Mouse (Mus musculus) CH12.LX (cell line): ENCODE results near the gene Eps15l1. TPM values are rescaled to one million over a fixed set of nuclear protein-coding genes. Genes with fewer than 3 reads are reported as not detected.
A peak's percentile ranks its signal among the peaks of the same experiment; 100 is the strongest.

Experiments used
- DNase-seq: peaks from one replicate; pipeline ENCODE4 v3.0.0-alpha.2; 2013; ENCODE audit errors: extremely low read depth
- H3K27ac ChIP-seq: 2 replicates; pipeline ENCODE4 v1.5.1; 2012; ENCODE audit warnings: low read depth, mild to moderate bottlenecking, control low read depth, moderate library complexity; ENCODE audit not compliant: insufficient read depth
- H3K27me3 ChIP-seq: replicated peaks from 2 replicates; pipeline ENCODE3; 2012; ENCODE audit warnings: inconsistent platforms
- H3K36me3 ChIP-seq, 2 experiments: replicated peaks in 1 of 2; 2 replicates each; pipeline versions ENCODE3 to v1.6.1; 2012; ENCODE audit warnings: inconsistent platforms in 1 of 2, low read length in 1 of 2, mild to moderate bottlenecking in 1 of 2, mixed read lengths in 1 of 2, moderate library complexity in 1 of 2; ENCODE audit not compliant: control insufficient read depth in 1 of 2, insufficient read depth in 1 of 2
- H3K4me1 ChIP-seq, 2 experiments: 2 replicates each; pipeline ENCODE4 v1.6.1; 2012; ENCODE audit warnings: inconsistent platforms in 1 of 2, moderate library complexity in 1 of 2; ENCODE audit not compliant: insufficient read depth in 2 of 2, control insufficient read depth in 1 of 2
- H3K4me2 ChIP-seq: 2 replicates; pipeline ENCODE4 v1.6.1; 2012; ENCODE audit warnings: low read depth, mild to moderate bottlenecking, control low read depth; ENCODE audit not compliant: poor library complexity, insufficient read depth, severe bottlenecking
- H3K4me3 ChIP-seq, 3 experiments: fragments of 150-350 bp in 1 of 3; sonication (generic) in 1 of 3; replicated peaks in 1 of 3; 2 replicates each; pipeline versions ENCODE3 to v1.5.1; 2011 to 2012; ENCODE audit warnings: low read depth in 2 of 3, low read length in 2 of 3, mild to moderate bottlenecking in 2 of 3, moderate library complexity in 2 of 3, control low read depth in 1 of 3, improper control_type of control experiment in 1 of 3, inconsistent platforms in 1 of 3, mixed read lengths in 1 of 3; ENCODE audit not compliant: poor library complexity in 1 of 3
- H3K79me2 ChIP-seq: replicated peaks from 2 replicates; pipeline ENCODE4 v1.6.1; 2012; ENCODE audit warnings: mild to moderate bottlenecking, moderate library complexity; ENCODE audit not compliant: control insufficient read depth, poor library complexity, insufficient read depth, severe bottlenecking; ENCODE audit errors: extremely low read depth
- H3K9ac ChIP-seq: 2 replicates; pipeline ENCODE4 v1.6.1; 2012; ENCODE audit warnings: low read depth, mild to moderate bottlenecking, control low read depth, moderate library complexity; ENCODE audit not compliant: insufficient read depth
- H3K9me3 ChIP-seq: replicated peaks from 2 replicates; pipeline ENCODE3; 2012; ENCODE audit warnings: low read length, inconsistent platforms, mixed read lengths
- CHD1 ChIP-seq: IDR thresholded peaks from 2 replicates; pipeline ENCODE4 v1.6.1; 2012; ENCODE audit warnings: low read depth, low read length, improper control_type of control experiment, inconsistent platforms
- CHD2 ChIP-seq: IDR thresholded peaks from 2 replicates; pipeline ENCODE4 v1.6.1; 2011; ENCODE audit warnings: low read length, improper control_type of control experiment
- E2F4 ChIP-seq: IDR thresholded peaks from 2 replicates; pipeline ENCODE4 v1.6.1; 2011; ENCODE audit warnings: low read depth, low read length, improper control_type of control experiment; ENCODE audit not compliant: insufficient replicate concordance
- ELF1 ChIP-seq: IDR thresholded peaks from 2 replicates; pipeline ENCODE4 v1.6.1; 2014; ENCODE audit warnings: low read depth, mild to moderate bottlenecking, inconsistent platforms, low read length, improper control_type of control experiment
- ETS1 ChIP-seq: conservative IDR thresholded peaks from 2 replicates; pipeline ENCODE4 v1.6.1; 2012; ENCODE audit warnings: low read depth, mild to moderate bottlenecking, inconsistent platforms, low read length, improper control_type of control experiment, moderate library complexity
- GABPA ChIP-seq: IDR thresholded peaks from 2 replicates; pipeline ENCODE4 v1.6.1; 2012; ENCODE audit warnings: low read depth, low read length, improper control_type of control experiment, inconsistent platforms; ENCODE audit not compliant: insufficient replicate concordance
- JUND ChIP-seq: conservative IDR thresholded peaks from 2 replicates; pipeline ENCODE4 v1.6.1; 2011; ENCODE audit warnings: low read depth, low read length, improper control_type of control experiment
- MAFK ChIP-seq: IDR thresholded peaks from 2 replicates; pipeline ENCODE4 v1.6.1; 2011; ENCODE audit warnings: low read length, improper control_type of control experiment; ENCODE audit not compliant: insufficient replicate concordance
- MAX ChIP-seq: IDR thresholded peaks from 2 replicates; pipeline ENCODE4 v1.6.1; 2011; ENCODE audit warnings: low read length, improper control_type of control experiment
- MEF2A ChIP-seq: IDR thresholded peaks from 2 replicates; pipeline ENCODE4 v1.6.1; 2014; ENCODE audit warnings: low read depth, mild to moderate bottlenecking, inconsistent platforms, low read length, improper control_type of control experiment, borderline replicate concordance
- MYC ChIP-seq: IDR thresholded peaks from 2 replicates; pipeline ENCODE4 v1.6.1; 2011; ENCODE audit warnings: low read depth, mild to moderate bottlenecking, improper control_type of control experiment, low read length
- NELFE ChIP-seq: IDR thresholded peaks from 2 replicates; pipeline ENCODE4 v1.6.1; 2011; ENCODE audit warnings: low read depth, low read length, improper control_type of control experiment
- PAX5 ChIP-seq: IDR thresholded peaks from 2 replicates; pipeline ENCODE4 v1.6.1; 2012; ENCODE audit warnings: low read length, inconsistent platforms, mixed read lengths
- POLR2A ChIP-seq: IDR thresholded peaks from 2 replicates; pipeline ENCODE4 v1.6.1; 2011; ENCODE audit warnings: low read depth, mild to moderate bottlenecking, improper control_type of control experiment, low read length
- POLR2AphosphoS2 ChIP-seq: IDR thresholded peaks from 2 replicates; pipeline ENCODE4 v1.6.1; 2011; ENCODE audit warnings: low read depth, low read length, improper control_type of control experiment
- RAD21 ChIP-seq: IDR thresholded peaks from 2 replicates; pipeline ENCODE4 v1.6.1; 2011; ENCODE audit warnings: low read depth, mild to moderate bottlenecking, low read length, improper control_type of control experiment, moderate library complexity
- SMC3 ChIP-seq: IDR thresholded peaks from 2 replicates; pipeline ENCODE4 v1.6.1; 2011; ENCODE audit warnings: low read depth, low read length, improper control_type of control experiment
- TBP ChIP-seq: conservative IDR thresholded peaks from 2 replicates; pipeline ENCODE4 v1.6.1; 2011; ENCODE audit warnings: low read depth, low read length, improper control_type of control experiment
- TCF12 ChIP-seq: IDR thresholded peaks from 2 replicates; pipeline ENCODE4 v1.6.1; 2014; ENCODE audit warnings: low read depth, mild to moderate bottlenecking, inconsistent platforms, low read length, improper control_type of control experiment
- UBTF ChIP-seq: IDR thresholded peaks from 2 replicates; pipeline ENCODE4 v1.6.1; 2012; ENCODE audit warnings: low read depth, mild to moderate bottlenecking, inconsistent platforms, low read length, improper control_type of control experiment, moderate library complexity
- USF1 ChIP-seq: IDR thresholded peaks from 2 replicates; pipeline ENCODE4 v1.6.1; 2014; ENCODE audit warnings: low read depth, mild to moderate bottlenecking, inconsistent platforms, low read length, improper control_type of control experiment
- USF2 ChIP-seq: conservative IDR thresholded peaks from 2 replicates; pipeline ENCODE4 v1.6.1; 2011; ENCODE audit warnings: low read depth, low read length, improper control_type of control experiment
- ZC3H11A ChIP-seq: IDR thresholded peaks from 2 replicates; pipeline ENCODE4 v1.6.1; 2012; ENCODE audit warnings: low read depth, mild to moderate bottlenecking, inconsistent platforms, low read length, improper control_type of control experiment
- ZKSCAN1 ChIP-seq: IDR thresholded peaks from 2 replicates; pipeline ENCODE4 v1.6.1; 2012; ENCODE audit warnings: low read depth, inconsistent platforms, low read length, improper control_type of control experiment, borderline replicate concordance
- ZNF384 ChIP-seq: IDR thresholded peaks from 2 replicates; pipeline ENCODE4 v1.6.1; 2012; ENCODE audit warnings: low read depth, low read length, improper control_type of control experiment, inconsistent platforms
- dilution Hi-C: fragments of 300-500 bp; cut with MboI; formaldehyde crosslinking; loops from 2 replicates; pipeline ENCODE4 v1.14.3; 2020; ENCODE audit warnings: low sequenced_read_pairs; ENCODE audit not compliant: extremely low pct_unique_long_range_greater_than_20kb, extremely low pct_ligation_motif_present
- in situ Hi-C: fragments of 300-500 bp; cut with MboI; formaldehyde crosslinking; loops from 3 replicates; pipeline ENCODE4 v1.14.3; 2019; ENCODE audit warnings: low sequenced_read_pairs, low pct_ligation_motif_present, low pct_unique_long_range_greater_than_20kb, mixed read lengths
- polyA plus RNA-seq: library from polyadenylated mRNA; unstranded; fragments of >175 nt; gene quantifications from 2 replicates; pipeline ENCODE4 v1.2.1, GENCODE M21; 2012; ENCODE audit warnings: low read depth; ENCODE audit not compliant: insufficient read length
- total RNA-seq, 2 experiments: library from RNA; depleted of rRNA; stranded (reverse); fragments of 300-350 nt in 1 of 2; fragments of >200 nt in 1 of 2; gene quantifications; 2 replicates each; pipeline ENCODE4 v1.2.3; 2012 to 2014

Gene Eps15l1
- total and polyA plus RNA-seq, 3 experiments: 21.7 to 49.4 (median 25.6) TPM

DNA sequence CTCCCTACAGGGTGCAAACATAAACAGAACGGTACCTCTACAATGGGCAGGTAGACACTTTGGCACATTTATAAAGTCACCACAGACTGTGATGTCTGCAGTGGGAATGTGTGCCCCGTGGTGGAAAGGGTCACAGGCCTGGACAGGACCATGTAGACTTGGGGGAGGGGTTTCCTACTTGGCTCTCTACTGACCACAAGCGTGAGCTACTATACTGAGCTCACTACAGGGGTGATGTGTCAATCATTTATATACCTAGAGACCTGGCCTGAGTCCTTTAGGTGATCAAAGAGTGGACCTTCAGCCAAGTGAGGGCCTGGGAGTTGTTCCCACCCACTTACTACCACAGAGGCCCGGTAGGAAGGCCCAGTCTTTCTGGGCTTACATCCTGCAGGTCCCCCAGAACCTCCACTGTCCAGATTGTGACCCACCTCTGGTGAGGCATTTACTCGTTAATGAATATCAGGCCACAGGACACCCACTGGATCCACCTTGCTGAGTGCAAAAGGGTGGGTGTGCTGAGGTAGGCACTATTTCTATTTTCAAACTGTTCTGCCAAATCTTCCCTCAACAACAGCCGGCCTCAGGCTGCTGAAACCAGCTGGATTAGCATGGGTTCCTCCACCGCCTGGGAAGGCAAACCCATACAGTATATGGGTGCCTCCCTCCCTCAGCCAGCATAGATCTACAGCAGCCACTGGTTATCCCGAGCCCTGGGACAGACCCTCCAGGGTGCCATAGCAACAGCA lies 68.1 kb downstream of the Eps15l1 start:
- H3K27ac ChIP-seq: no peak overlapping the region
- no peak for DNase-seq
- peaks cover 24 to 70% of the 10 kb centered on the region in 2 experiments for H3K36me3 ChIP-seq
- no peaks in the 10 kb centered on the region for H3K9me3 ChIP-seq
- dilution Hi-C loops: no loop called here
- no peak for TF ChIP-seq MEF2A
- TF ChIP-seq ELF1: no peak
- TF ChIP-seq USF2: no peak
- TF ChIP-seq USF1: no peak
- TF ChIP-seq ZKSCAN1: no peak
- no peak for TF ChIP-seq ETS1
- no peak for TF ChIP-seq POLR2AphosphoS2
- no peak for TF ChIP-seq ZNF384
- no peak for TF ChIP-seq MYC
- no peak for TF ChIP-seq JUND
- no peak for TF ChIP-seq PAX5
- TF ChIP-seq CHD2: no peak
- no peak for TF ChIP-seq NELFE
- TF ChIP-seq E2F4: no peak
- no peak overlapping the region for H3K4me3 ChIP-seq
- H3K9ac ChIP-seq: no peak overlapping the region
- H3K27me3 ChIP-seq: no peaks in the 10 kb centered on the region
- in situ Hi-C loops: no loop called here
- H3K4me2 ChIP-seq: no peak overlapping the region
- H3K79me2 ChIP-seq: no peaks in the 10 kb centered on the region
- H3K4me1 ChIP-seq: peaks cover 5 to 87% of the 10 kb centered on the region in 2 experiments

- dilution Hi-C loops: no loop called here
Measured at GRCm38 (mm10) chr8:72351405-72352005, 69.8 kb downstream of the Eps15l1 start.

More at GRCm38 (mm10) chr8:72351405-72352005, 69.8 kb downstream of the Eps15l1 start:
- Histone ChIP-seq H3K4me3 (no peak overlapping the region), H3K79me2 (no peaks in the 10 kb centered on the region), H3K9ac (no peak overlapping the region), H3K4me1 (peaks cover 5 to 82% of the 10 kb centered on the region in 2 experiments), H3K27me3 (no peaks in the 10 kb centered on the region), H3K27ac (no peak overlapping the region), H3K36me3 (peaks cover 12 to 67% of the 10 kb centered on the region in 2 experiments), H3K4me2 (peak overlapping the region; percentile 12; the same call in 1 of the 2 replicates), H3K9me3 (no peaks in the 10 kb centered on the region)
- in situ Hi-C loops: no loop called here
- TF ChIP-seq GABPA (no peak), POLR2AphosphoS2 (no peak), ZC3H11A (no peak), MAX (no peak), TBP (no peak), SMC3 (no peak), CHD1 (no peak), POLR2A (no peak), ZNF384 (no peak), UBTF (no peak), TCF12 (no peak), MAFK (no peak), MYC (no peak), RAD21 (no peak)
- DNase-seq: no peak
